Mouse (Mus musculus) megakaryocyte-erythroid progenitor cell, adult 5 weeks (primary cell): ENCODE data around the gene Ssxb6. TPM values are rescaled to one million over a fixed set of nuclear protein-coding genes. Genes with fewer than 3 reads are reported as not detected.

ENCODE experiments used
- polyA plus RNA-seq: library from polyadenylated mRNA; stranded (reverse); fragments of >175 nt; gene quantifications from 2 replicates; pipeline ENCODE4 v1.2.3, GENCODE M21; 2012

Gene Ssxb6
- polyA plus RNA-seq: not detected in 2 replicates

GRCm38 (mm10) chrX:8548155-8548554 lies at the start of gene Ssxb6:
TSS of gene Ssxb6 (minus strand) at chrX:8548255.

DNA sequence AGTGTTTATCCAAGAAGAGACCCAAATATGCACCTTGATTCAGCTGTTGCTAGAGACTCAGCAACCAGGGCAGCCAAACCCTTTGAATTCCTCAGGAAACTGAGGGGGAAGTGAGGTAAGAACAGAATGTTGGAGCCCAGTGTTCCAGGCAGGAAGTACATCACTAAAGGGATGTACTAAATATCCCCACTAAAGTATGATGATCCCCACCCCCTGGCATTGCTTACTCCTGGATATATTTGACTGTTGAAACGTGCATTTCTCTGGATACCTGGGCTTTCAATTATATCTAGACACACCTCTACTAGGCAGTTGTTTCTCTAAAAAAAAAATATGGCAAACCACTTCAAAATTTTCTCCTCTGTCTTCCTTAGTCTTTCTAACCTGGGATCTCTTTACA lies 43.7 kb upstream of the Ssxb6 start, which contains the start of gene Ssxb3:
TSS of gene Ssxb3 (minus strand) at position 101 of the 400 bp plus-strand sequence.

GRCm38 (mm10) chrX:8524854-8525253 lies 23.2 kb downstream of the Ssxb6 start, which contains the start of gene Gm14459:
TSS of gene Gm14459 (minus strand) at chrX:8524954.

Other genes with a start within 250 kb of the Ssxb6 start
- not detected in 2 replicates for gene Ssxb10, start 220.8 kb downstream of the Ssxb6 start, polyA plus RNA-seq
- gene Ssxb9, start 181.3 kb downstream of the Ssxb6 start, polyA plus RNA-seq: not detected in 2 replicates
- gene Ssxb1, start 134.9 kb downstream of the Ssxb6 start, polyA plus RNA-seq: not detected in 2 replicates
- gene Ssxb2, start 86.5 kb downstream of the Ssxb6 start, polyA plus RNA-seq: not detected in 2 replicates
- not detected in 2 replicates for gene Gm14459, start 23.3 kb downstream of the Ssxb6 start, polyA plus RNA-seq
- not detected in 2 replicates for gene Ssxb3, start 43.6 kb upstream of the Ssxb6 start, polyA plus RNA-seq
- not detected in 2 replicates for gene Ssxb8, start 142.6 kb upstream of the Ssxb6 start, polyA plus RNA-seq
- not detected in 2 replicates for gene Ssx9, start 200.2 kb upstream of the Ssxb6 start, polyA plus RNA-seq